Mouse (Mus musculus) megakaryocyte, embryonic 14.5 days (primary cell): Measurements from ENCODE around the gene Cnbp.

Experiments used
- FLI1 ChIP-seq: IDR thresholded peaks from 2 replicates; pipeline ENCODE4 v1.6.1; 2012; ENCODE audit warnings: low read length, inconsistent platforms, mixed read lengths
- GATA1 ChIP-seq: IDR thresholded peaks from 3 replicates; pipeline ENCODE4 v1.6.1; 2012; ENCODE audit warnings: mixed read lengths, low read length, inconsistent platforms, borderline replicate concordance

GRCm38 (mm10) chr6:87799576-87799975 is 51.3 kb downstream of the Cnbp start:
- no peak for TF ChIP-seq FLI1
- no peak for TF ChIP-seq GATA1
